Mouse (Mus musculus) heart, embryonic 15.5 days (tissue): ENCODE results near the gene Cd2bp2. TPM values are rescaled to one million over a fixed set of nuclear protein-coding genes. Genes with fewer than 3 reads are reported as not detected.

Experiments used
- ATAC-seq: fragments of 200-750 bp; cut with Nextera tagmentation; replicated peaks from 2 replicates; pipeline ENCODE4 v1.8.0; 2017; ENCODE audit warnings: low read depth, moderate TSS enrichment; ENCODE audit not compliant: insufficient number of reproducible peaks, insufficient read depth, low FRiP score
- H3K27ac ChIP-seq: fragments of 300-500 bp; sonication (generic); 2 replicates; pipeline ENCODE4 v1.5.1; 2015; ENCODE audit warnings: mild to moderate bottlenecking, inconsistent platforms
- H3K27me3 ChIP-seq: fragments of 300-500 bp; sonication (generic); 2 replicates; pipeline ENCODE4 v1.6.1; 2015; ENCODE audit warnings: inconsistent platforms
- H3K36me3 ChIP-seq: fragments of 300-500 bp; sonication (generic); 2 replicates; pipeline ENCODE4 v1.6.1; 2015; ENCODE audit warnings: mild to moderate bottlenecking, inconsistent platforms
- H3K4me1 ChIP-seq: fragments of 300-500 bp; sonication (generic); replicated peaks from 2 replicates; pipeline ENCODE4 v1.6.1; 2015; ENCODE audit warnings: inconsistent platforms
- H3K4me2 ChIP-seq: fragments of 300-500 bp; sonication (generic); 2 replicates; pipeline ENCODE4 v1.6.1; 2015; ENCODE audit warnings: inconsistent platforms, mild to moderate bottlenecking, moderate library complexity
- H3K4me3 ChIP-seq: fragments of 300-500 bp; sonication (generic); 2 replicates; pipeline ENCODE4 v1.5.1; 2015; ENCODE audit warnings: mild to moderate bottlenecking, inconsistent platforms
- H3K9ac ChIP-seq: fragments of 300-500 bp; sonication (generic); 2 replicates; pipeline ENCODE4 v1.6.1; 2015; ENCODE audit warnings: mild to moderate bottlenecking, inconsistent platforms
- H3K9me3 ChIP-seq: fragments of 300-500 bp; sonication (generic); replicated peaks from 2 replicates; pipeline ENCODE4 v1.6.1; 2016; ENCODE audit warnings: inconsistent platforms
- WGBS: fragments of 180-500 bp; shearing (Covaris S2); methylation state at CpG from one replicate; pipeline ENCODE4 v1.1.7; 2015; ENCODE audit warnings: mixed read lengths; 5-methylcytosine and 5-hydroxymethylcytosine counted together
- polyA plus RNA-seq: library from polyadenylated mRNA; unstranded; fragments of >200 nt; fragmentation: Nextera tagmentation; extraction: Ambion mirVana; gene quantifications from 2 replicates; pipeline ENCODE4 v1.2.1, GENCODE M21; 2015

Cd2bp2 gene
- polyA plus RNA-seq, 1 experiment from 2014 or later = 35.4 TPM

- no peaks in the 10 kb centered on the region for H3K36me3 ChIP-seq
- no peak overlapping the region for H3K27ac ChIP-seq
- peaks cover 11% of the 10 kb centered on the region for H3K4me1 ChIP-seq
- H3K4me3 ChIP-seq = no peak overlapping the region
- 87% methylated on average over 6 of the region's 6 CpGs for WGBS
- H3K9me3 ChIP-seq = no peaks in the 10 kb centered on the region
- no peak overlapping the region for H3K4me2 ChIP-seq
- no peak overlapping the region for H3K9ac ChIP-seq
- H3K27me3 ChIP-seq = no peaks in the 10 kb centered on the region
- ATAC-seq = no peak
Measured at GRCm38 (mm10) chr7:127152464-127152863, 43.4 kb downstream of the Cd2bp2 start.

- H3K9me3 ChIP-seq = no peaks in the 10 kb centered on the region
- H3K4me2 ChIP-seq = no peak overlapping the region
- H3K27me3 ChIP-seq = no peaks in the 10 kb centered on the region
- ATAC-seq = no peak
- no peak overlapping the region for H3K4me3 ChIP-seq
- H3K27ac ChIP-seq = no peak overlapping the region
- WGBS = 43% methylated on average over 3 of the region's 3 CpGs
- H3K4me1 ChIP-seq = peaks cover 8% of the 10 kb centered on the region; the same call in 1 of the 2 replicates
- H3K9ac ChIP-seq = no peak overlapping the region
- H3K36me3 ChIP-seq = no peaks in the 10 kb centered on the region
Measured at GRCm38 (mm10) chr7:127147901-127148300, 47.9 kb downstream of the Cd2bp2 start.

- Histone ChIP-seq H3K27ac (no peak overlapping the region), H3K9me3 (no peaks in the 10 kb centered on the region), H3K27me3 (no peaks in the 10 kb centered on the region), H3K4me2 (no peak overlapping the region), H3K36me3 (no peaks in the 10 kb centered on the region), H3K4me3 (no peak overlapping the region), H3K4me1 (peaks cover 8% of the 10 kb centered on the region; the same call in 1 of the 2 replicates), H3K9ac (no peak overlapping the region)
- 70% methylated on average over 2 of the region's 2 CpGs for WGBS
- no peak for ATAC-seq
Measured at GRCm38 (mm10) chr7:127146267-127146603, 49.6 kb downstream of the Cd2bp2 start.

GRCm38 (mm10) chr7:127145387-127146266 is 50.2 kb downstream of the Cd2bp2 start:
- Histone ChIP-seq H3K36me3 (no peaks in the 10 kb centered on the region), H3K9ac (no peak overlapping the region), H3K4me3 (no peak overlapping the region), H3K27ac (no peak overlapping the region), H3K4me1 (peaks cover 8% of the 10 kb centered on the region; the same call in 1 of the 2 replicates), H3K9me3 (no peaks in the 10 kb centered on the region), H3K4me2 (no peak overlapping the region), H3K27me3 (no peaks in the 10 kb centered on the region)
- WGBS = 50% methylated on average over 9 of the region's 9 CpGs
- ATAC-seq = no peak

GRCm38 (mm10) chr7:127144412-127144811 is 51.4 kb downstream of the Cd2bp2 start:
- Histone ChIP-seq H3K9me3 (no peaks in the 10 kb centered on the region), H3K4me3 (no peak overlapping the region), H3K4me2 (no peak overlapping the region), H3K27me3 (no peaks in the 10 kb centered on the region), H3K9ac (no peak overlapping the region), H3K36me3 (no peaks in the 10 kb centered on the region), H3K4me1 (peaks cover 8% of the 10 kb centered on the region; the same call in 1 of the 2 replicates), H3K27ac (no peak overlapping the region)
- 66% methylated on average over 7 of the region's 7 CpGs for WGBS
- ATAC-seq = no peak

- no peak overlapping the region for H3K9ac ChIP-seq
- no peak overlapping the region for H3K4me2 ChIP-seq
- WGBS = 76% methylated on average over 4 of the region's 4 CpGs
- ATAC-seq = no peak
- H3K4me1 ChIP-seq = peaks cover 4% of the 10 kb centered on the region; the same call in 1 of the 2 replicates
- no peaks in the 10 kb centered on the region for H3K9me3 ChIP-seq
- H3K36me3 ChIP-seq = no peaks in the 10 kb centered on the region
- H3K27ac ChIP-seq = no peak overlapping the region
- no peak overlapping the region for H3K4me3 ChIP-seq
- no peaks in the 10 kb centered on the region for H3K27me3 ChIP-seq
Measured at GRCm38 (mm10) chr7:127142666-127143065, 53.2 kb downstream of the Cd2bp2 start.

GRCm38 (mm10) chr7:127142214-127142613 is 53.6 kb downstream of the Cd2bp2 start:
- Histone ChIP-seq H3K4me1 (peaks cover 5% of the 10 kb centered on the region; the same call in 1 of the 2 replicates), H3K27me3 (no peaks in the 10 kb centered on the region), H3K4me2 (no peak overlapping the region), H3K4me3 (no peak overlapping the region), H3K27ac (no peak overlapping the region), H3K36me3 (no peaks in the 10 kb centered on the region), H3K9me3 (no peaks in the 10 kb centered on the region), H3K9ac (no peak overlapping the region)
- ATAC-seq = no peak
- 39% methylated on average over 2 of the region's 2 CpGs for WGBS

Other genes starting within 250 kb of the Cd2bp2 start
- 0.08 and 0.20 TPM in 2 replicates for gene Asphd1, start 246.5 kb downstream of the Cd2bp2 start, polyA plus RNA-seq
- 0.65 and 0.83 TPM in 2 replicates for gene Sez6l2, start 245.5 kb downstream of the Cd2bp2 start, polyA plus RNA-seq
- gene Cdipt, start 220.1 kb downstream of the Cd2bp2 start, polyA plus RNA-seq = 67.4 and 86.6 TPM in 2 replicates
- gene Cdiptos, start 220.0 kb downstream of the Cd2bp2 start, polyA plus RNA-seq = 0.85 and 1.6 TPM in 2 replicates
- 14.5 and 18.1 TPM in 2 replicates for gene Mvp, start 181.4 kb downstream of the Cd2bp2 start, polyA plus RNA-seq
- 0.74 TPM in 1 of 2 replicates, not detected in the other for gene Pagr1b, start 179.6 kb downstream of the Cd2bp2 start, polyA plus RNA-seq
- gene Pagr1a, start 178.7 kb downstream of the Cd2bp2 start, polyA plus RNA-seq = 59.7 and 73.1 TPM in 2 replicates
- gene Gm42742, start 175.0 kb downstream of the Cd2bp2 start, polyA plus RNA-seq = 15.7 and 16.6 TPM in 2 replicates
- 1.9 and 4.1 TPM in 2 replicates for gene Prrt2, start 174.8 kb downstream of the Cd2bp2 start, polyA plus RNA-seq
- 35.6 and 53.7 TPM in 2 replicates for gene Maz, start 169.0 kb downstream of the Cd2bp2 start, polyA plus RNA-seq
- gene Kif22, start 153.6 kb downstream of the Cd2bp2 start, polyA plus RNA-seq = 67.5 and 81.9 TPM in 2 replicates
- gene Zg16, start 108.7 kb downstream of the Cd2bp2 start, polyA plus RNA-seq = not detected in 2 replicates
- gene AI467606, start 104.7 kb downstream of the Cd2bp2 start, polyA plus RNA-seq = 1.6 and 6.7 TPM in 2 replicates
- 1.8 and 2.6 TPM in 2 replicates for gene Qprt, start 73.8 kb downstream of the Cd2bp2 start, polyA plus RNA-seq
- gene Spn, start 58.2 kb downstream of the Cd2bp2 start, polyA plus RNA-seq = 0.23 and 1.5 TPM in 2 replicates
- gene Tbc1d10b, start 12.4 kb upstream of the Cd2bp2 start, polyA plus RNA-seq = 17.0 and 21.3 TPM in 2 replicates
- gene Mylpf, start 12.8 kb upstream of the Cd2bp2 start, polyA plus RNA-seq = 11.6 and 15.4 TPM in 2 replicates
- gene Zfp553, start 37.0 kb upstream of the Cd2bp2 start, polyA plus RNA-seq = 17.8 and 23.7 TPM in 2 replicates
- gene Sept1, start 37.1 kb upstream of the Cd2bp2 start, polyA plus RNA-seq = 22.8 and 33.9 TPM in 2 replicates
- 32.0 and 38.8 TPM in 2 replicates for gene Zfp771, start 48.2 kb upstream of the Cd2bp2 start, polyA plus RNA-seq
- gene Dctpp1, start 64.7 kb upstream of the Cd2bp2 start, polyA plus RNA-seq = 134 and 135 TPM in 2 replicates
- gene Sephs2, start 78.0 kb upstream of the Cd2bp2 start, polyA plus RNA-seq = 51.9 and 54.8 TPM in 2 replicates
- gene Itgal, start 100.2 kb upstream of the Cd2bp2 start, polyA plus RNA-seq = 1.3 and 5.1 TPM in 2 replicates
- 17.1 and 19.6 TPM in 2 replicates for gene Zfp768, start 149.5 kb upstream of the Cd2bp2 start, polyA plus RNA-seq
- gene Zfp747, start 180.0 kb upstream of the Cd2bp2 start, polyA plus RNA-seq = 4.6 and 5.6 TPM in 2 replicates
- gene 9130019O22Rik, start 191.1 kb upstream of the Cd2bp2 start, polyA plus RNA-seq = 3.0 and 4.4 TPM in 2 replicates
- 3.7 and 4.8 TPM in 2 replicates for gene E430018J23Rik, start 197.6 kb upstream of the Cd2bp2 start, polyA plus RNA-seq
- 4.8 and 6.3 TPM in 2 replicates for gene Zfp764, start 210.8 kb upstream of the Cd2bp2 start, polyA plus RNA-seq
- 12.0 and 15.6 TPM in 2 replicates for gene Zfp688, start 226.0 kb upstream of the Cd2bp2 start, polyA plus RNA-seq